Mouse (Mus musculus) small intestine, adult 2 months (tissue): ENCODE results near the gene Dock4.
"Not testable (repeated sequence)": the region's sequence is repeated elsewhere in the genome, so short reads cannot be mapped to it uniquely, and the experiment has no call there.

Source experiments
- CTCF ChIP-seq: fragments of 200-500 bp; IDR thresholded peaks from 2 replicates; pipeline ENCODE4 v1.5.1; 2012; ENCODE audit warnings: low read depth, mild to moderate bottlenecking, control low read depth, inconsistent platforms, low read length, moderate library complexity, mixed read lengths; ENCODE audit not compliant: insufficient replicate concordance, insufficient read length; ENCODE audit errors: extremely low read depth
- POLR2A ChIP-seq: fragments of 200-500 bp; IDR thresholded peaks from 2 replicates; pipeline ENCODE4 v1.6.1; 2012; ENCODE audit warnings: low read depth, mild to moderate bottlenecking, control low read depth, inconsistent platforms, low read length, moderate library complexity

- TF ChIP-seq POLR2A, CTCF: not testable (repeated sequence)
Observed at GRCm38 (mm10) chr12:40873267-40873666, 427.5 kb downstream of the Dock4 start.
